Mouse (Mus musculus): ENCODE measurements around the gene Ddx39b. TPM values are rescaled to one million over a fixed set of nuclear protein-coding genes. Genes with fewer than 3 reads are reported as not detected.

Ddx39b gene
- polyA plus RNA-seq, 1 experiment = 338 TPM

DNA sequence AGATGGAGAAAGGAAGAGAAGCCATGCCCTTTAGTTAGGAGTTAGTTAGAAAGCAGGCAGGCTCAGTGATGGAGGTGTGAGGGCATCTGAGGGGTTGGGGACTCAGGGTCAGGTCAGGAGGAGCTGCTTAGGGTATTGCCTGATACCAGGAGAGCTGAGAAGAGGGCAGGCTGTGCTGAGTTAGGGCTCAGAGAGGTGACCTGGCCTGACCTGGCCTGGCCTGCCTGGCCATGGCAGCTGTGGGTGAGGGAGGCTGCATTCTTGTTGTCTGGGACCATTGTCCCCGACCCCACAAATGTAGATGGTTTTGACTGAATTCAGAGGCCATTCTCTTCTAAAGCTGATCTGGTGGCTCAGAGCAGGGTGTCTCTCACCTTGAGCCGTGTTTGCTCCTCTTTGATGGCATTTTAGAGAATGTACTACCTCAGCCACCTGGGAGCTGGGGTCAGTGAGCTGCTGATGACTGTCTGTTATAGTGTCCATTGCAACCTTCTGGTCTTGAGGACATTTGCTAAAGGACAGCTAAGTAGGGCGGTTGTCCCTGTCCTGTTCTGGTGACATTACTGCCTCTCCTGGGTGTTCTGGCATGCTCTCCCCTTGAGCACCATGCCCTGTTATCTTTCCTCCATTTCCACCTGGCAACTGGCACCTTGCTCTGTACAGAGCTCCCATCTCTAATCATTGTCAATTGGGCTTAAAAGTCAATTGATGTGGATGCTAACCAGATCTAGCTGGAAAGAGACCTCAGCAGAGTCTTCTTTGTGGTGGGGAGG lies 9.0 kb downstream of the Ddx39b start:
- TF ChIP-seq GATA1 (IDR thresholded peaks at IDR 0.05; ENCODE audit: low read length) = no peak

DNA sequence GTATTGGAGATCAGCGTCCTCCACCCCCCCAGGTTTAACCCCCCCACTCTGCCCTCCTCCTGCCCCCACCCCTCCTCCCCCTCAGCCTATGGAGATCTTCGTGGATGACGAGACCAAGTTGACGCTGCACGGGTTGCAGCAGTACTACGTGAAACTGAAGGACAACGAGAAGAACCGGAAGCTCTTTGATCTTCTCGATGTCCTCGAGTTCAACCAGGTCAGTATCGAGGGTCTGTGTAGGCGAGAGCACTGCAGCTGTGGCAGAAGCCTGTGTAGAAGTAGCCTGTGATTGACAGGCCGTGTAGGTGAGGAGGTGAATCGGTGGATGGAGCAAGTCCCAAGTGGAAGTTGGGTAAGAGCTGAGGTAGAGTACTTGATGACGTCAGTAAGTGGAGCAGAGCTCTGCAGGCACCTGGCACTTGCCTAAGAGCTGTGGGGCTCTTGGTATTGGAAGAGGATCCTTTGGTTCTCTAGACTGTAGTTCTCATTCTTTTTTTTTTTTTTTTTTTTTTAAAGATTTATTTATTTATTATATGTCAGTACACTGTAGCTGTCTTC lies 9.7 kb downstream of the Ddx39b start:
- TF ChIP-seq GATA1 (IDR thresholded peaks at IDR 0.05; ENCODE audit: low read length) = no peak

DNA sequence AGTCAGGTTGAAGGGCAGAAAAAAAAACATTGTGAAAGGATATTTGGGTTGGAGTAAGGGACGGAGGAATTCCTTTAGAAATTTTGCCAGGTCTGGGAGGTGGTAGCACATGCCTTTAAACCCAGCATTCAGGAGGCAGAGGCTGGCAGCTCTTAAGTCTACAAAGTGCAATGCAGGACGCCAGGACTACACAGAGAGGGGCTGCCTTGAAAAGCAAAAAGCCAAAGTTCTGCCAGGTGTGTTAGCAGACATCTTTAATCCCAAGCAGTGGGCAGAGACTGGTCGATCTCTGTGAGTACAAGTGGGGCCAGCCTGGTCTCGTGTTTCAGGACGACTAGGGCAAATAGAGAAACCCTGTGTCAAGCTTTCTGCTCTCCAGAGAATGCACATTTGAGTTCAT lies 10.4 kb downstream of the Ddx39b start:
- no peak for TF ChIP-seq GATA1 (IDR thresholded peaks at IDR 0.05; ENCODE audit: low read length)

DNA sequence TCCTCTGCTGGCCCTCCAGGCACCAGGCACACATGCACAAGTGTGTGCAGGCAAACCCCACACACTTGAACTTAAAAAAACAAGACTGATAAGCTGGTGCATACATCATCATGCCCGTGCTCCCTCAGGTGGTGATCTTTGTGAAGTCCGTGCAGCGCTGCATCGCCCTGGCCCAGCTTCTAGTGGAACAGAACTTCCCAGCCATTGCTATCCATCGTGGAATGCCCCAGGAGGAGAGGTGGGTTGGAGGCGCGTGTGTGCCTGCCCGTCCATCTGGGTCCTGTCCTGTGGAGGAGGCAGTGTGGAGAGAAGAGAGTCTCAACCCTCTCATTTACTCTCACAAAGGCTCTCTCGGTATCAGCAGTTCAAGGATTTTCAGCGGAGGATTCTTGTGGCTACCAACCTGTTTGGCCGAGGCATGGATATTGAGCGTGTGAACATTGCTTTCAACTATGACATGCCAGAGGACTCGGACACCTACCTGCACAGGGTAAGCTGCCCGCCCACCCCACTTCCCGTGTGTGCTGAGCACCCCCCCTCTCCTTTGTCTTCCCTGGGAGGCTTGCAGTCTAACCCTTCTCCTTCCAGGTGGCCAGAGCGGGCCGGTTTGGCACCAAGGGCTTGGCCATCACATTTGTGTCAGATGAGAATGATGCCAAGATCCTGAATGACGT lies 11.2 kb downstream of the Ddx39b start:
- no peak for TF ChIP-seq GATA1 (IDR thresholded peaks at IDR 0.05; ENCODE audit: low read length)

GRCm38 (mm10) chr17:35253293-35254093 lies 11.9 kb downstream of the Ddx39b start:
- no peak for TF ChIP-seq GATA1 (IDR thresholded peaks at IDR 0.05; ENCODE audit: low read length)

- no peak for TF ChIP-seq GATA1 (IDR thresholded peaks at IDR 0.05; ENCODE audit: low read length)
Observed at GRCm38 (mm10) chr17:35254241-35255098, 12.9 kb downstream of the Ddx39b start.

DNA sequence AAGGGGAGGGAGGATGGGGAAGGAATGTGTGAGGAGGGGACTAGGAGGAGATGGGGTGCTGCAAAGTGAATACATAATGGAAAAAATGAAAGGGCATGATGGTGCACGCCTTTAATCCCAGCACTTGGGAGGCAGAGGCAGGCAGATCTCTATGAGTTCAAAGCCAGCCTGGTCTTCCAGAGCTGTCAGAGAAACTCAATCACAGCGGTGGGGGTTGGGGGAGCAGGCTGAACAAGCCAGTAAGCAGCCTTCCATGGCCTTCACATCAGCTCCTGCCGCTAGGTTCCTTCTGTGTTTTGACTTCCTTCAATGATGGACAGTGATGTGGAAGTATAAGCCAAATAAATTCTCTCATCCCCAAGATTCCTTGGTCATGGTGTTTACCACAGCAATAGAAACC lies 13.8 kb downstream of the Ddx39b start:
- no peak for TF ChIP-seq GATA1 (IDR thresholded peaks at IDR 0.05; ENCODE audit: low read length)

- no peak for TF ChIP-seq GATA1 (IDR thresholded peaks at IDR 0.05; ENCODE audit: low read length)
Observed at GRCm38 (mm10) chr17:35255704-35256103, 14.2 kb downstream of the Ddx39b start.

DNA sequence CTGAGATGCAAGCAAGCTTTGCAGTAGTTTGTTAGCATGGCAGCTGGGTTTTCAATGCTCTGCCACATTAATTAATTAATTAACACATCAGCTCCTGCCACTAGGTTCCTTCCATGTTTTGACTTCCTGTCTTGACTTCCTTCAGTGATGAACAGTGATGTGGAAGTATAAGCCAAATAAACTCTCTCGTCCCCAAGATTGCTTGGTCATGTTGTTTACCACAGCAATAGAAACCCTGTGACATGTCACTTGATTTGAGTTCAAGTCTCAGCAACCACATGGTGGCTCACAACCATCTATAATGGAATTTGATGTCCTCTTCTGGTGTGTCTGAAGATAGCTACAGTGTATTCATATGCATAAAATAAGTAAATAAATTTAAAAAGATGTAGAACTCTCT lies 15.8 kb downstream of the Ddx39b start:
- TF ChIP-seq GATA1 (IDR thresholded peaks at IDR 0.05; ENCODE audit: low read length) = no peak

DNA sequence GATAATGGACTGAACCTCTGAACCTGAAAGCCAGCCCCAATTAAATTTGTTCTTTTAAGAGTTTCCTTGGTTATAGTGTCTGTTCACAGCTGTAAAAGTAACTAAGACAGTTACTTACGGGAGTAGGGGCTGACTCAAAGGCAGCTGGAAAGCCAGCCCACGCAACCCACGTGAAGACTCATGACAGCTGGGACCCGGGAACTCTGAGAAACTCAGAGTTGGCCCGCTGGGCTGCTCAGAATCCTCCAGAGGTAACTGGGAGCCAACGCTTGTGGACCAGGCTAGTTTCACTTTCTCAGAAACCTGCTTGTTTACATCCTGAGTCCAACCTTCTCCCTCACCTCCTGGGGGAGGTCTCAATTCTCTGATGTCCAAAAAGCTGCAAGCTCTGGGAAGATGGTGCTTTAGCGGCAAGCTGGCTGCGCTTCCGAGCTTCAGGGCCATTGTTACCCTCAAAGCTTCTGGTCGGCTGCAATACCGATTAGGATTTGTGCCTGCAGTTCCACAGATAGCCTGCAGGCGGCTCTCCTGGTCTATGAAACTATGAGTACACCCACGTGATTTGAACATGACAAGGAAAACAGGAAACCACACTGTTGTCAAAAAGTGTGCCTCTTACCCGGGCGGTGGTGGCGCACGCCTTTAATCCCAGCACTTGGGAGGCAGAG lies 16.4 kb downstream of the Ddx39b start:
- no peak for TF ChIP-seq GATA1 (IDR thresholded peaks at IDR 0.05; ENCODE audit: low read length)

- TF ChIP-seq GATA1 (IDR thresholded peaks at IDR 0.05; ENCODE audit: low read length) = no peak
Observed at GRCm38 (mm10) chr17:35258492-35259478, 17.2 kb downstream of the Ddx39b start.

GRCm38 (mm10) chr17:35259621-35260020 lies 18.1 kb downstream of the Ddx39b start:
- TF ChIP-seq GATA1 (IDR thresholded peaks at IDR 0.05; ENCODE audit: low read length) = no peak

- TF ChIP-seq GATA1 (IDR thresholded peaks at IDR 0.05; ENCODE audit: low read length) = no peak
Observed at GRCm38 (mm10) chr17:35261651-35262050, 20.1 kb downstream of the Ddx39b start.
